Mouse (Mus musculus): ENCODE data around the gene Olfr20.

GRCm38 (mm10) chr11:73350483-73350882, at the start of gene Olfr20:
- TF ChIP-seq CTCF (IDR thresholded peaks at IDR 0.05; ENCODE audit: low read depth) (no peak), EP300 (IDR thresholded peaks at IDR 0.05; ENCODE audit: low read depth) (no peak)

Data from liver, embryonic 14.5 days (tissue).